12 mouse cellular contexts compared by ENCODE assay signal in genomic region chr1:75359346-75359745, GRCm38 (mm10). TPM values are rescaled to one million over a fixed set of nuclear protein-coding genes. Genes with fewer than 3 reads are reported as not detected.
DNase-seq lines count a peak whose midpoint lies in the region; ATAC-seq and TF ChIP-seq lines count a peak whose summit lies in the region.
"Had no signal": no experiment of that assay in that cellular context is flagged by ENCODE, and none has a peak within 500 bp of the region (broad histone marks: within the 10 kb centered on the region; RNA-seq: fewer than 3 reads in every experiment).

No protein-coding gene starts in this region.

- no peak; the same call in 1 of the 2 replicates for ATAC-seq in heart, embryonic 11.5 days (replicated peaks; ENCODE audit: insufficient number of reproducible peaks, low FRiP score, low TSS enrichment)
- peak; percentile 27; the same call in 1 of the 2 replicates for ATAC-seq in limb, embryonic 14.5 days (ENCODE audit: low FRiP score, low read depth)
- ATAC-seq: activated CD4-positive, CD25-positive, alpha-beta regulatory T cell, adult 4 months; forebrain, embryonic 14.5 days had no signal

- peak overlapping the region; percentile 98 for H3K27ac ChIP-seq in heart, embryonic 11.5 days (ENCODE audit: low read depth, low read length)
- H3K27ac ChIP-seq in limb, embryonic 14.5 days (replicated peaks; ENCODE audit: low read depth, low read length): 0 out of 2 replicates have a peak overlapping the region, but pooled peaks have one; percentile 38

- no peaks in the 10 kb centered on the region; the same call in 1 of the 2 replicates for H3K36me3 ChIP-seq in heart, embryonic 11.5 days (ENCODE audit: control insufficient read depth, insufficient read depth, low read length)
- H3K36me3 ChIP-seq in limb, embryonic 14.5 days (ENCODE audit: control insufficient read depth, insufficient read depth, low read length): no peaks in the 10 kb centered on the region

- 0 out of 2 replicates have a peak, but pooled peaks cover 9% of the 10 kb centered on the region for H3K27me3 ChIP-seq in heart, embryonic 11.5 days (ENCODE audit: control insufficient read depth, insufficient read depth, low read length)
- H3K27me3 ChIP-seq in limb, embryonic 14.5 days (ENCODE audit: control insufficient read depth, insufficient read depth, low read length): peaks cover 28% of the 10 kb centered on the region

- H3K9ac ChIP-seq in heart, embryonic 11.5 days (ENCODE audit: low read depth, low read length): peak overlapping the region; percentile 89
- H3K9ac ChIP-seq in limb, embryonic 14.5 days (ENCODE audit: low read depth, low read length, severe bottlenecking): no peak overlapping the region

- WGBS in heart, embryonic 11.5 days (ENCODE audit: insufficient replicate concordance): 33% methylated on average over 13 of the region's 13 CpGs
- WGBS in limb, embryonic 14.5 days: 55% methylated on average over 13 of the region's 13 CpGs

- DNase-seq in heart, adult 11 months: peak; percentile 97
- no peak for DNase-seq in heart, postnatal 25 days (ENCODE audit: low spot score)
- DNase-seq in brain, adult 2 months (ENCODE audit: low read depth, low spot score): peak; percentile 74
- DNase-seq in limb, embryonic 14.5 days (ENCODE audit: low spot score): no peak
- no peak for DNase-seq in natural killer cell, adult 2 months (ENCODE audit: low spot score in 2 of 2)
- no peak for DNase-seq in c-Kit-positive CD71-positive TER-119-positive erythroid progenitor cells, embryonic 14.5 days (ENCODE audit: low spot score)
- DNase-seq in adrenal gland, postnatal 14 days: no peak
- DNase-seq: kidney, adult 9 months had no signal

- TF ChIP-seq POLR2A in limb, embryonic 14.5 days (IDR thresholded peaks at IDR 0.05; ENCODE audit: borderline replicate concordance, extremely low read depth, insufficient read depth, insufficient read length): no peak

- intact Hi-C loops in heart, postnatal 25 days (cut with DNase I): no loop called here

- no peaks in the 10 kb centered on the region for H3K9me3 ChIP-seq in heart, embryonic 11.5 days (replicated peaks; ENCODE audit: control insufficient read depth, low read length)
- H3K9me3 ChIP-seq in limb, embryonic 14.5 days (ENCODE audit: control insufficient read depth, low read length): no peaks in the 10 kb centered on the region

- peak overlapping the region; percentile 66; the same call in 1 of the 2 replicates for H3K4me3 ChIP-seq in heart, embryonic 11.5 days (ENCODE audit: low read depth, low read length)
- H3K4me3 ChIP-seq in limb, embryonic 14.5 days (replicated peaks; ENCODE audit: low read length): no peak overlapping the region

- peak overlapping the region; percentile 77 for H3K4me2 ChIP-seq in heart, embryonic 11.5 days
- H3K4me2 ChIP-seq in limb, embryonic 14.5 days (replicated peaks; ENCODE audit: low read depth, low read length, severe bottlenecking): no peak overlapping the region

- H3K4me1 ChIP-seq in heart, embryonic 11.5 days (ENCODE audit: control insufficient read depth, insufficient read depth, low read length): peaks cover 42% of the 10 kb centered on the region
- peaks cover 20% of the 10 kb centered on the region for H3K4me1 ChIP-seq in limb, embryonic 14.5 days (ENCODE audit: control insufficient read depth, insufficient read depth, low read length)

RNA-seq across cellular contexts. Expression of gene Des, which starts 0.8 kb away (rescaled TPM):
- 1,000 to 10,000 TPM; 1,261 to 1,294 TPM for total RNA-seq in heart, postnatal 25 days (2021)
- 428 and 477 TPM in 2 replicates for polyA plus RNA-seq in heart, embryonic 11.5 days (2014; fragmentation: Nextera tagmentation; extraction: Ambion mirVana)
- polyA plus RNA-seq in limb, embryonic 14.5 days (2012; rRNA removed): 50.7 and 53.7 TPM in 2 replicates
- 59.0 and 78.6 TPM in 2 replicates for polyA plus RNA-seq in limb, embryonic 14.5 days (2014; fragmentation: Nextera tagmentation; extraction: Ambion mirVana)
- total RNA-seq in adrenal gland, postnatal 14 days (2021): 19.8 and 26.9 TPM in 2 replicates
- total RNA-seq: monocyte, adult 5-6 weeks had no signal
- polyA plus RNA-seq: activated CD4-positive, CD25-positive, alpha-beta regulatory T cell, adult 4 months had no signal

RNA-seq across cellular contexts. Expression of gene Speg, which starts 15.8 kb away (rescaled TPM):
- total RNA-seq in heart, postnatal 25 days (2021): 100 to 1,000 TPM; 141 to 144 TPM
- 60.7 and 66.5 TPM in 2 replicates for polyA plus RNA-seq in heart, embryonic 11.5 days (2014; fragmentation: Nextera tagmentation; extraction: Ambion mirVana)
- 77.9 and 114 TPM in 2 replicates for polyA plus RNA-seq in limb, embryonic 14.5 days (2012; rRNA removed)
- polyA plus RNA-seq in limb, embryonic 14.5 days (2014; fragmentation: Nextera tagmentation; extraction: Ambion mirVana): 15.3 and 21.8 TPM in 2 replicates
- 11.0 and 18.3 TPM in 2 replicates for total RNA-seq in adrenal gland, postnatal 14 days (2021)
- total RNA-seq: monocyte, adult 5-6 weeks had no signal
- polyA plus RNA-seq: activated CD4-positive, CD25-positive, alpha-beta regulatory T cell, adult 4 months had no signal

RNA-seq across cellular contexts. Expression of gene Dnpep, which starts 41.6 kb away (rescaled TPM):
- 10 to 100 TPM; 81.8 to 82.7 TPM for total RNA-seq in heart, postnatal 25 days (2021)
- 119 and 121 TPM in 2 replicates for polyA plus RNA-seq in heart, embryonic 11.5 days (2014; fragmentation: Nextera tagmentation; extraction: Ambion mirVana)
- 126 and 142 TPM in 2 replicates for polyA plus RNA-seq in limb, embryonic 14.5 days (2012; rRNA removed)
- polyA plus RNA-seq in limb, embryonic 14.5 days (2014; fragmentation: Nextera tagmentation; extraction: Ambion mirVana): 112 and 115 TPM in 2 replicates
- total RNA-seq in adrenal gland, postnatal 14 days (2021): 92.5 and 101 TPM in 2 replicates

Comparison
In these comparisons a context has a peak if more than half of its experiments do, and no peak if none do; other contexts are left out.
1. DNase-seq: peak in heart, adult 11 months (single experiment) and brain, adult 2 months (single experiment); none in heart, postnatal 25 days (single experiment), limb, embryonic 14.5 days (single experiment), natural killer cell, adult 2 months (0 of 2), c-Kit-positive CD71-positive TER-119-positive erythroid progenitor cells, embryonic 14.5 days (single experiment) and adrenal gland, postnatal 14 days (single experiment).
2. RNA of gene Des, which starts 0.8 kb away (total RNA-seq): 1,261 to 1,294 TPM in heart, postnatal 25 days; 19.8 to 26.9 TPM in adrenal gland, postnatal 14 days; every median in the first group is over 10 times any median in the second.